Mouse (Mus musculus) ES-Bruce4 (cell line): ENCODE measurements around the gene Fam57b.

Experiments
- CTCF ChIP-seq: IDR thresholded peaks from one replicate; pipeline ENCODE4 v1.8.1; 2011; ENCODE audit warnings: low read depth, low read length
- EP300 ChIP-seq: IDR thresholded peaks from 2 replicates; pipeline ENCODE4 v1.6.1; 2011; ENCODE audit warnings: low read depth, low read length; ENCODE audit not compliant: insufficient read depth
- POLR2A ChIP-seq: IDR thresholded peaks from one replicate; pipeline ENCODE4 v1.8.1; 2011; ENCODE audit warnings: low read length; ENCODE audit not compliant: insufficient read depth

GRCm38 (mm10) chr7:126855641-126856040, 58.2 kb downstream of the Fam57b start:
- TF ChIP-seq POLR2A (no peak), CTCF (no peak), EP300 (no peak)
